Comparison of ENCODE assay signal across 15 mouse cellular contexts in the genomic region with DNA sequence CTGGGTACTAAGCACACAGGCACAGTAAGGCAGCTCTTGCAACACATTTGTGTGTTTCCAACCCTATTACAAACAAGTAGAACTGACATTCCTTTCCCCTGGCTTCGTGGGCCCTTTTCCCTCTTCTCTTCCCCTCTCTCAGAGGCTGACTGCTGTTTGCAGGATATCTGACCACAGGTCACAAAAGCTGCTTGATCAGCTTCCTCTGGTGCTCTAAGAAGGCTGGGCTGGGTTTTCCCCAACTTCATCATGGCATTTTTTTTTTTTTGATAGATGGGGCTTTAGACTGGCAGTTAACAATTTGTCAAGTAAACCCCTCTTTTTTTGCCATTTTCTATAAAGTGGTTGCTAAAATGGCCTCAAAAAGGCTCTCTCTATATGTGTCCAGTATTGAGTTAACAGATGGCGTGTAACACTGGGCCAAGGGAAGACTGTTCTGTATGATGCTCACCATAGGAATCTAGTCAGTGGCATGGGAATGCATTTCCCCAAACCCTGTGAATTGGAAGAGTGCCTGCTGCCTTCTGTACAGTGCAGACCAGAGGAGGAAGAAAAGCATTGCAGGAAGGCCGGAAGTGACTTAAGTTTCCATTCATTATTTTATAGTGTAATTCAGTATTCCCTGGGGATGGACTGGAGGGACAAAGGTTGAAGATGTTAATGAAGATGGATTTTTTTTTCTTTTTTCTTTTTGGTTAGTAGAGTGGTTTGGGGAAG. TPM values are rescaled to one million over a fixed set of nuclear protein-coding genes. Genes with fewer than 3 reads are reported as not detected.
DNase-seq lines count a peak whose midpoint lies in the region; ATAC-seq and TF ChIP-seq lines count a peak whose summit lies in the region.
"Had no signal": no experiment of that assay in that cellular context is flagged by ENCODE, and none has a peak within 500 bp of the region (broad histone marks: within the 10 kb centered on the region; RNA-seq: fewer than 3 reads in every experiment).

No protein-coding gene starts in this region.

- H3K4me1 ChIP-seq in hindbrain, embryonic 16.5 days (ENCODE audit: control insufficient read depth, insufficient read depth, low read depth, low read length): no peaks in the 10 kb centered on the region
- H3K4me1 ChIP-seq in hindbrain, embryonic 11.5 days (replicated peaks; ENCODE audit: control insufficient read depth, insufficient read depth, low read length): no peaks in the 10 kb centered on the region
- no peaks in the 10 kb centered on the region for H3K4me1 ChIP-seq in midbrain, embryonic 14.5 days (ENCODE audit: control insufficient read depth, insufficient read depth, low read length)
- no peaks in the 10 kb centered on the region; the same call in none of the 2 replicates for H3K4me1 ChIP-seq in midbrain, embryonic 10.5 days
- no peaks in the 10 kb centered on the region for H3K4me1 ChIP-seq in embryonic fibroblast, embryonic 13.5 days (ENCODE audit: control insufficient read depth, insufficient read depth, low read length)
- H3K4me1 ChIP-seq: embryonic facial prominence, embryonic 15.5 days; limb, embryonic 12.5 days; neural tube, embryonic 12.5 days had no signal

- no peak for TF ChIP-seq CTCF in embryonic fibroblast, embryonic 13.5 days (IDR thresholded peaks at IDR 0.05; ENCODE audit: borderline replicate concordance, insufficient read depth, low read length)

- H3K27me3 ChIP-seq in hindbrain, embryonic 16.5 days (replicated peaks; ENCODE audit: control insufficient read depth, insufficient read depth, low read length): no peaks in the 10 kb centered on the region; the same call in 1 of the 2 replicates
- H3K27me3 ChIP-seq in hindbrain, embryonic 11.5 days (ENCODE audit: control insufficient read depth, insufficient read depth, low read length): peaks cover 6% of the 10 kb centered on the region
- H3K27me3 ChIP-seq in midbrain, embryonic 14.5 days (ENCODE audit: control insufficient read depth, insufficient read depth, low read length): no peaks in the 10 kb centered on the region
- peaks cover 20% of the 10 kb centered on the region for H3K27me3 ChIP-seq in midbrain, embryonic 10.5 days (ENCODE audit: low read depth, poor library complexity, severe bottlenecking)

- no peak for TF ChIP-seq POLR2A in embryonic fibroblast, embryonic 13.5 days (IDR thresholded peaks at IDR 0.05; ENCODE audit: low read depth, low read length)

- no peak for ATAC-seq in hindbrain, embryonic 16.5 days
- ATAC-seq in hindbrain, embryonic 11.5 days (ENCODE audit: low FRiP score): no peak
- ATAC-seq in midbrain, embryonic 14.5 days (ENCODE audit: low FRiP score, low TSS enrichment): no peak
- ATAC-seq in frontal cortex, adult (ENCODE audit: low TSS enrichment): no peak
- ATAC-seq: forebrain, embryonic 16.5 days; inflammation-experienced regulatory T-cells, adult 6 months had no signal

- H3K4me3 ChIP-seq in hindbrain, embryonic 16.5 days (ENCODE audit: low read length): no peak overlapping the region
- H3K4me3 ChIP-seq in hindbrain, embryonic 11.5 days (ENCODE audit: low read depth, low read length): no peak overlapping the region
- H3K4me3 ChIP-seq in midbrain, embryonic 14.5 days (replicated peaks; ENCODE audit: low read depth, low read length): no peak overlapping the region
- H3K4me3 ChIP-seq in midbrain, embryonic 10.5 days: no peak overlapping the region
- H3K4me3 ChIP-seq in embryonic fibroblast, embryonic 13.5 days (ENCODE audit: insufficient read depth, low read length): peak overlapping the region; percentile 56; the same call in 1 of the 2 replicates
- H3K4me3 ChIP-seq: limb, embryonic 12.5 days; neural tube, embryonic 12.5 days had no signal

- no peak overlapping the region for H3K9ac ChIP-seq in hindbrain, embryonic 16.5 days (ENCODE audit: low read depth, low read length)
- no peak overlapping the region for H3K9ac ChIP-seq in hindbrain, embryonic 11.5 days (ENCODE audit: low read depth, low read length)
- H3K9ac ChIP-seq in midbrain, embryonic 14.5 days (replicated peaks; ENCODE audit: low read length): no peak overlapping the region
- H3K9ac ChIP-seq: embryonic facial prominence, embryonic 15.5 days; limb, embryonic 12.5 days; neural tube, embryonic 12.5 days had no signal

- H3K36me3 ChIP-seq in hindbrain, embryonic 16.5 days (ENCODE audit: control insufficient read depth, insufficient read depth, low read length): no peaks in the 10 kb centered on the region
- no peaks in the 10 kb centered on the region for H3K36me3 ChIP-seq in hindbrain, embryonic 11.5 days (ENCODE audit: control insufficient read depth, insufficient read depth, low read length)
- no peaks in the 10 kb centered on the region for H3K36me3 ChIP-seq in midbrain, embryonic 14.5 days (ENCODE audit: control insufficient read depth, insufficient read depth, low read length)
- H3K36me3 ChIP-seq in midbrain, embryonic 10.5 days: no peaks in the 10 kb centered on the region
- H3K36me3 ChIP-seq: embryonic facial prominence, embryonic 15.5 days; limb, embryonic 12.5 days; neural tube, embryonic 12.5 days had no signal

- peak overlapping the region; percentile 71; the same call in 1 of the 2 replicates for H3K4me2 ChIP-seq in hindbrain, embryonic 16.5 days (ENCODE audit: low read length)
- H3K4me2 ChIP-seq in hindbrain, embryonic 11.5 days (replicated peaks; ENCODE audit: low read depth, low read length): no peak overlapping the region
- H3K4me2 ChIP-seq in midbrain, embryonic 14.5 days (ENCODE audit: low read length): no peak overlapping the region

- H3K9me3 ChIP-seq in hindbrain, embryonic 16.5 days (ENCODE audit: control insufficient read depth, low read length): no peaks in the 10 kb centered on the region
- no peaks in the 10 kb centered on the region for H3K9me3 ChIP-seq in hindbrain, embryonic 11.5 days (ENCODE audit: control insufficient read depth, low read length)
- H3K9me3 ChIP-seq in midbrain, embryonic 14.5 days (ENCODE audit: control insufficient read depth, low read length): no peaks in the 10 kb centered on the region
- H3K9me3 ChIP-seq in midbrain, embryonic 10.5 days (replicated peaks): peaks cover 19% of the 10 kb centered on the region
- H3K9me3 ChIP-seq: embryonic facial prominence, embryonic 15.5 days; limb, embryonic 12.5 days had no signal

- H3K27ac ChIP-seq in hindbrain, embryonic 16.5 days (ENCODE audit: low read depth, low read length): no peak overlapping the region
- no peak overlapping the region for H3K27ac ChIP-seq in hindbrain, embryonic 11.5 days (ENCODE audit: low read depth, low read length)
- no peak overlapping the region for H3K27ac ChIP-seq in midbrain, embryonic 14.5 days (replicated peaks; ENCODE audit: low read depth, low read length)
- H3K27ac ChIP-seq in midbrain, embryonic 10.5 days (replicated peaks): no peak overlapping the region
- H3K27ac ChIP-seq in embryonic fibroblast, embryonic 13.5 days (ENCODE audit: insufficient read depth, low read length): no peak overlapping the region
- H3K27ac ChIP-seq: embryonic facial prominence, embryonic 15.5 days; limb, embryonic 12.5 days; neural tube, embryonic 12.5 days had no signal

- DNase-seq in hindbrain, embryonic 11.5 days (ENCODE audit: low spot score): no peak
- DNase-seq in midbrain, embryonic 14.5 days: peak; percentile 0
- DNase-seq in midbrain, embryonic 10.5 days (ENCODE audit: low spot score): no peak
- DNase-seq in cerebellum, adult 11 months: peak; percentile 2
- DNase-seq: gastrocnemius, postnatal 36 days; lung, adult 2 months; retina, postnatal 1 day had no signal

- 55% methylated on average over 3 of the region's 3 CpGs for WGBS in hindbrain, embryonic 16.5 days
- 57% methylated on average over 3 of the region's 3 CpGs for WGBS in hindbrain, embryonic 11.5 days
- 58% methylated on average over 3 of the region's 3 CpGs for WGBS in midbrain, embryonic 14.5 days
- WGBS in midbrain, embryonic 10.5 days: 65% methylated on average over 3 of the region's 3 CpGs

RNA-seq across cellular contexts. Expression of a gene that starts 2.6 kb away (rescaled TPM):
- polyA plus RNA-seq in hindbrain, embryonic 16.5 days (2015; fragmentation: Nextera tagmentation; extraction: Ambion mirVana): 9.6 and 11.3 TPM in 2 replicates
- polyA plus RNA-seq in hindbrain, embryonic 11.5 days (2014; fragmentation: Nextera tagmentation; extraction: Ambion mirVana): 2.5 and 2.9 TPM in 2 replicates
- 4.7 and 5.7 TPM in 2 replicates for polyA plus RNA-seq in midbrain, embryonic 14.5 days (2014; fragmentation: Nextera tagmentation; extraction: Ambion mirVana)
- 3.9 and 4.4 TPM in 2 replicates for polyA plus RNA-seq in midbrain, embryonic 10.5 days (2016; fragmentation: Nextera tagmentation; extraction: Ambion mirVana)
- polyA plus RNA-seq in embryonic fibroblast, embryonic 13.5 days (2011; ENCODE audit: insufficient read length, low read depth, missing spikeins): 3.0 and 5.8 TPM in 2 replicates

Comparison
In these comparisons a context has a peak if more than half of its experiments do, and no peak if none do; other contexts are left out.
1. DNase-seq: peak in midbrain, embryonic 14.5 days (single experiment) and cerebellum, adult 11 months (single experiment); none in hindbrain, embryonic 11.5 days (single experiment) and midbrain, embryonic 10.5 days (single experiment).